Mouse (Mus musculus) hindbrain, embryonic 12.5 days (tissue): ENCODE results near the gene Klhl25. TPM values are rescaled to one million over a fixed set of nuclear protein-coding genes. Genes with fewer than 3 reads are reported as not detected.
A peak's percentile ranks its signal among the peaks of the same experiment; 100 is the strongest.
"Not testable (repeated sequence)": the region's sequence is repeated elsewhere in the genome, so short reads cannot be mapped to it uniquely, and the experiment has no call there.

ENCODE experiments used
- ATAC-seq: fragments of 200-750 bp; cut with Nextera tagmentation; 2 replicates; pipeline ENCODE4 v1.8.0; 2017; ENCODE audit warnings: moderate TSS enrichment; ENCODE audit not compliant: low FRiP score
- H3K27ac ChIP-seq: fragments of 300-500 bp; sonication (generic); 2 replicates; pipeline ENCODE4 v1.5.1; 2016; ENCODE audit warnings: mild to moderate bottlenecking
- H3K27me3 ChIP-seq: fragments of 300-500 bp; sonication (generic); 2 replicates; pipeline ENCODE4 v1.6.1; 2016; ENCODE audit warnings: mild to moderate bottlenecking
- H3K36me3 ChIP-seq: fragments of 300-500 bp; sonication (generic); 2 replicates; pipeline ENCODE4 v1.6.1; 2016; ENCODE audit warnings: mild to moderate bottlenecking
- H3K4me1 ChIP-seq: fragments of 300-500 bp; sonication (generic); 2 replicates; pipeline ENCODE4 v1.6.1; 2016
- H3K4me2 ChIP-seq: fragments of 300-500 bp; sonication (generic); replicated peaks from 2 replicates; pipeline ENCODE4 v1.6.1; 2016; ENCODE audit warnings: mild to moderate bottlenecking
- H3K4me3 ChIP-seq: fragments of 300-500 bp; sonication (generic); 2 replicates; pipeline ENCODE4 v1.5.1; 2016; ENCODE audit warnings: mild to moderate bottlenecking
- H3K9ac ChIP-seq: fragments of 300-500 bp; sonication (generic); 2 replicates; pipeline ENCODE4 v1.6.1; 2016; ENCODE audit warnings: mild to moderate bottlenecking, moderate library complexity
- H3K9me3 ChIP-seq: fragments of 300-500 bp; sonication (generic); replicated peaks from 2 replicates; pipeline ENCODE4 v1.6.1; 2016; ENCODE audit warnings: mild to moderate bottlenecking
- WGBS: fragments of 180-500 bp; shearing (Covaris S2); methylation state at CpG from one replicate; pipeline ENCODE4 v1.1.7; 2016; 5-methylcytosine and 5-hydroxymethylcytosine counted together
- polyA plus RNA-seq: library from polyadenylated mRNA; unstranded; fragments of >200 nt; fragmentation: Nextera tagmentation; extraction: Ambion mirVana; gene quantifications from 2 replicates; pipeline ENCODE4 v1.2.1, GENCODE M21; 2016

Klhl25 gene
- polyA plus RNA-seq, 1 experiment from 2014 or later: 26.0 TPM

- Histone ChIP-seq H3K36me3 (no peaks in the 10 kb centered on the region), H3K4me1 (no peaks in the 10 kb centered on the region), H3K4me2 (no peak overlapping the region), H3K9ac (no peak overlapping the region), H3K27me3 (no peaks in the 10 kb centered on the region), H3K9me3 (no peaks in the 10 kb centered on the region), H3K27ac (no peak overlapping the region), H3K4me3 (no peak overlapping the region)
- 71% methylated on average over 3 of the region's 4 CpGs for WGBS
- ATAC-seq: no peak
These were observed 21.6 kb upstream of the Klhl25 start for GRCm38 (mm10) chr7:75826360-75827103.

GRCm38 (mm10) chr7:75827357-75827756 is 20.8 kb upstream of the Klhl25 start:
- WGBS: 90% methylated on average over 1 of the region's 1 CpGs
- no peaks in the 10 kb centered on the region for H3K9me3 ChIP-seq
- no peak for ATAC-seq
- no peaks in the 10 kb centered on the region for H3K4me1 ChIP-seq
- no peaks in the 10 kb centered on the region for H3K27me3 ChIP-seq
- H3K27ac ChIP-seq: no peak overlapping the region
- no peak overlapping the region for H3K4me3 ChIP-seq
- H3K9ac ChIP-seq: no peak overlapping the region
- H3K36me3 ChIP-seq: no peaks in the 10 kb centered on the region
- no peak overlapping the region for H3K4me2 ChIP-seq

GRCm38 (mm10) chr7:75827850-75828249 is 20.3 kb upstream of the Klhl25 start:
- no peaks in the 10 kb centered on the region for H3K4me1 ChIP-seq
- H3K27me3 ChIP-seq: no peaks in the 10 kb centered on the region
- WGBS: 34% methylated on average over 10 of the region's 10 CpGs
- H3K9ac ChIP-seq: no peak overlapping the region
- ATAC-seq: peak; percentile 74
- H3K9me3 ChIP-seq: no peaks in the 10 kb centered on the region
- no peak overlapping the region for H3K4me2 ChIP-seq
- H3K27ac ChIP-seq: no peak overlapping the region
- no peaks in the 10 kb centered on the region for H3K36me3 ChIP-seq
- no peak overlapping the region for H3K4me3 ChIP-seq

GRCm38 (mm10) chr7:75828536-75828935 is 19.6 kb upstream of the Klhl25 start:
- Histone ChIP-seq H3K9me3 (no peaks in the 10 kb centered on the region), H3K9ac (no peak overlapping the region), H3K4me1 (no peaks in the 10 kb centered on the region), H3K27me3 (no peaks in the 10 kb centered on the region), H3K4me2 (no peak overlapping the region), H3K27ac (no peak overlapping the region), H3K36me3 (no peaks in the 10 kb centered on the region), H3K4me3 (no peak overlapping the region)
- 87% methylated on average over 5 of the region's 5 CpGs for WGBS
- no peak for ATAC-seq

GRCm38 (mm10) chr7:75830251-75831060 is 17.7 kb upstream of the Klhl25 start:
- WGBS: 70% methylated on average over 6 of the region's 6 CpGs
- no peaks in the 10 kb centered on the region for H3K9me3 ChIP-seq
- H3K4me2 ChIP-seq: no peak overlapping the region
- no peaks in the 10 kb centered on the region for H3K36me3 ChIP-seq
- H3K27ac ChIP-seq: no peak overlapping the region
- H3K4me1 ChIP-seq: no peaks in the 10 kb centered on the region
- no peaks in the 10 kb centered on the region for H3K27me3 ChIP-seq
- no peak for ATAC-seq
- H3K4me3 ChIP-seq: no peak overlapping the region
- H3K9ac ChIP-seq: no peak overlapping the region

- H3K27ac ChIP-seq, H3K4me3 ChIP-seq, H3K9ac ChIP-seq, H3K27me3 ChIP-seq, ATAC-seq, H3K9me3 ChIP-seq, H3K4me2 ChIP-seq, H3K36me3 ChIP-seq, H3K4me1 ChIP-seq: not testable (repeated sequence)
- WGBS: 70% methylated on average over 3 of the region's 4 CpGs
These were observed 14.2 kb upstream of the Klhl25 start for GRCm38 (mm10) chr7:75833960-75834359.

GRCm38 (mm10) chr7:75834932-75835631 is 13.0 kb upstream of the Klhl25 start:
- not testable (repeated sequence) for H3K4me3 ChIP-seq, H3K36me3 ChIP-seq, H3K27ac ChIP-seq, H3K4me2 ChIP-seq, ATAC-seq, H3K27me3 ChIP-seq, H3K4me1 ChIP-seq, H3K9me3 ChIP-seq, H3K9ac ChIP-seq
- WGBS: 96% methylated on average over 3 of the region's 6 CpGs

GRCm38 (mm10) chr7:75840071-75840470 is 8.0 kb upstream of the Klhl25 start:
- Histone ChIP-seq H3K9ac (no peak overlapping the region), H3K27ac (no peak overlapping the region), H3K4me1 (no peaks in the 10 kb centered on the region), H3K36me3 (no peaks in the 10 kb centered on the region), H3K4me3 (no peak overlapping the region), H3K4me2 (no peak overlapping the region), H3K9me3 (no peaks in the 10 kb centered on the region), H3K27me3 (no peaks in the 10 kb centered on the region)
- no peak for ATAC-seq
- 88% methylated on average over 4 of the region's 4 CpGs for WGBS

GRCm38 (mm10) chr7:75842306-75842705 is 5.8 kb upstream of the Klhl25 start:
- 88% methylated on average over 3 of the region's 3 CpGs for WGBS
- no peak for ATAC-seq
- H3K27ac ChIP-seq: no peak overlapping the region

GRCm38 (mm10) chr7:75845936-75846335 is 2.2 kb upstream of the Klhl25 start:
- no peaks in the 10 kb centered on the region for H3K9me3 ChIP-seq
- no peak overlapping the region for H3K4me3 ChIP-seq
- no peak for ATAC-seq
- no peak overlapping the region for H3K27ac ChIP-seq
- H3K4me1 ChIP-seq: peaks cover 12% of the 10 kb centered on the region
- H3K4me2 ChIP-seq: no peak overlapping the region
- WGBS: 78% methylated on average over 1 of the region's 1 CpGs
- H3K9ac ChIP-seq: no peak overlapping the region
- no peaks in the 10 kb centered on the region for H3K27me3 ChIP-seq
- H3K36me3 ChIP-seq: no peaks in the 10 kb centered on the region

More at GRCm38 (mm10) chr7:75842306-75842705, 5.8 kb upstream of the Klhl25 start:
- Histone ChIP-seq H3K9ac (no peak overlapping the region), H3K36me3 (no peaks in the 10 kb centered on the region), H3K27me3 (no peaks in the 10 kb centered on the region), H3K4me2 (no peak overlapping the region), H3K4me3 (no peak overlapping the region), H3K9me3 (no peaks in the 10 kb centered on the region), H3K4me1 (no peaks in the 10 kb centered on the region)

- H3K9ac ChIP-seq: no peak overlapping the region
- no peak for ATAC-seq
- H3K36me3 ChIP-seq: no peaks in the 10 kb centered on the region
- H3K27ac ChIP-seq: no peak overlapping the region
- H3K4me3 ChIP-seq: no peak overlapping the region
- H3K27me3 ChIP-seq: no peaks in the 10 kb centered on the region
- H3K4me2 ChIP-seq: no peak overlapping the region
- peaks cover 16% of the 10 kb centered on the region for H3K4me1 ChIP-seq
- no peaks in the 10 kb centered on the region for H3K9me3 ChIP-seq
- WGBS: 44% methylated on average over 7 of the region's 7 CpGs
These were observed 1.2 kb upstream of the Klhl25 start for GRCm38 (mm10) chr7:75846942-75847341.

- Histone ChIP-seq H3K4me1 (peaks cover 21% of the 10 kb centered on the region), H3K4me2 (peak overlapping the region; percentile 76), H3K27ac (no peak overlapping the region), H3K9ac (peak overlapping the region; percentile 87; the same call in 1 of the 2 replicates), H3K4me3 (peak overlapping the region; percentile 90), H3K36me3 (no peaks in the 10 kb centered on the region), H3K27me3 (no peaks in the 10 kb centered on the region), H3K9me3 (no peaks in the 10 kb centered on the region)
- WGBS: 15% methylated on average over 6 of the region's 6 CpGs
- no peak for ATAC-seq
These were observed 621 bp upstream of the Klhl25 start for GRCm38 (mm10) chr7:75847489-75847888.
